Mouse (Mus musculus): Measurements from ENCODE around the gene Hand2. TPM values are rescaled to one million over a fixed set of nuclear protein-coding genes. Genes with fewer than 3 reads are reported as not detected.

Hand2 gene
- total RNA-seq, 2 experiments from 2014 or later, result not detected

- intact Hi-C loops (cut with DNase I), result no loop called here
- no peak for DNase-seq (ENCODE audit: low spot score in 2 of 2)
Observed at GRCm38 (mm10) chr8:57360493-57360892, 39.7 kb downstream of the Hand2 start.

- intact Hi-C loops (cut with DNase I), result no loop called here
- no peak for DNase-seq (ENCODE audit: low spot score in 2 of 2)
Observed at GRCm38 (mm10) chr8:57361003-57361805, 40.4 kb downstream of the Hand2 start.

- intact Hi-C loops (cut with DNase I), result no loop called here
- DNase-seq (ENCODE audit: low spot score in 2 of 2), result peak in 1 of 2 experiments; percentile 13
Observed at GRCm38 (mm10) chr8:57362881-57363280, 42.1 kb downstream of the Hand2 start.

- intact Hi-C loops (cut with DNase I), result no loop called here
- no peak for DNase-seq (ENCODE audit: low spot score in 2 of 2)
Observed at GRCm38 (mm10) chr8:57374044-57374443, 53.3 kb downstream of the Hand2 start.

Other genes starting within 250 kb of the Hand2 start
- gene Scrg1, start 134.9 kb downstream of the Hand2 start, total RNA-seq (2021), result 10 to 100 TPM; 56.8 to 65.6 TPM
- gene Sap30, start 166.9 kb downstream of the Hand2 start, total RNA-seq (2021), result 10 to 100 TPM in 1 of 2 experiments, 1 to 10 TPM in 1; 7.3 to 10.5 TPM
- gene Hmgb2, start 190.9 kb downstream of the Hand2 start, total RNA-seq (2021), result 10 to 100 TPM in 1 of 2 experiments, 1 to 10 TPM in 1; 4.6 to 10.7 TPM